Mouse (Mus musculus): ENCODE data around the gene Chil4.

DNA sequence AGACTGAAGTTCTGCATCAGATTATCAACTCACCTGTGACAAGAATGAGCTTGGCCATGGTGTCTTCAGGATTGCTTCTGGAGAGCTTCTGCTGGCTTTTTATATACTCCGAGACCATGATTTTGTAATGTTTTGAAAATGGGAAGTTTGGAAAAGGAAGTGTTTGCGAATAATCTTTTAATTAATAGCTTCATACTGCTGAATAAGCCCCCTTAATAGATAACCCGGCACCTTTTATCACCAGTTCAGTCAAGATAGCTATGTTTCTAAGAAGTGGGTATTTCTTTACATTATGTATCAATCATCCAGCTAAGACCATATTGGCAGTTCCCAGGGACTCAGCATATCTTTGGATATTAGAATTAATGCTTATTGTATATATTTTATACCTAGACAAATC is 51.8 kb downstream of the Chil4 start, which contains the start of gene Chil3:
- TF ChIP-seq CTCF (IDR thresholded peaks at IDR 0.05; ENCODE audit: extremely low read depth, insufficient read depth, insufficient read length, insufficient replicate concordance) (no peak), POLR2A (IDR thresholded peaks at IDR 0.05; ENCODE audit: low read depth, low read length) (no peak)

All from spleen, adult 2 months (tissue).